Mouse (Mus musculus) liver, postnatal 0 days (tissue): ENCODE results near the gene Wdr38. TPM values are rescaled to one million over a fixed set of nuclear protein-coding genes. Genes with fewer than 3 reads are reported as not detected.
A peak's percentile ranks its signal among the peaks of the same experiment; 100 is the strongest.

Experiments
- ATAC-seq: fragments of 200-750 bp; cut with Nextera tagmentation; 2 replicates; pipeline ENCODE4 v1.8.0; 2017; ENCODE audit warnings: mild to moderate bottlenecking, moderate library complexity
- DNase-seq: peaks from one replicate; pipeline ENCODE4 v3.0.0-alpha.2; 2016
- H3K27ac ChIP-seq: fragments of 300-500 bp; sonication (generic); 2 replicates; pipeline ENCODE4 v1.5.1; 2014; ENCODE audit warnings: antibody characterized with exemption, moderate library complexity, mild to moderate bottlenecking, low read depth
- H3K27me3 ChIP-seq: fragments of 300-500 bp; sonication (generic); 2 replicates; pipeline ENCODE4 v1.6.1; 2014; ENCODE audit warnings: low read length, control low read depth, mixed read lengths; ENCODE audit not compliant: insufficient read depth
- H3K36me3 ChIP-seq: fragments of 300-500 bp; sonication (generic); replicated peaks from 2 replicates; pipeline ENCODE4 v1.6.1; 2014; ENCODE audit warnings: mild to moderate bottlenecking, control low read depth, low read length, moderate library complexity, mixed read lengths; ENCODE audit not compliant: insufficient read depth
- H3K4me1 ChIP-seq: fragments of 300-500 bp; sonication (generic); 2 replicates; pipeline ENCODE4 v1.6.1; 2014; ENCODE audit warnings: antibody characterized with exemption, mild to moderate bottlenecking, control low read depth; ENCODE audit not compliant: insufficient read depth
- H3K4me2 ChIP-seq: fragments of 300-500 bp; sonication (generic); 2 replicates; pipeline ENCODE4 v1.6.1; 2014; ENCODE audit warnings: low read depth, mild to moderate bottlenecking, low read length, moderate library complexity, mixed read lengths
- H3K4me3 ChIP-seq: fragments of 300-500 bp; sonication (generic); 2 replicates; pipeline ENCODE4 v1.5.1; 2014; ENCODE audit warnings: low read depth, low read length
- H3K9ac ChIP-seq: fragments of 300-500 bp; sonication (generic); replicated peaks from 2 replicates; pipeline ENCODE4 v1.6.1; 2014; ENCODE audit warnings: mild to moderate bottlenecking, moderate library complexity
- H3K9me3 ChIP-seq: fragments of 300-500 bp; sonication (generic); 2 replicates; pipeline ENCODE4 v1.6.1; 2016; ENCODE audit warnings: mild to moderate bottlenecking, control low read depth, low read length, mixed read lengths
- CTCF ChIP-seq: sonication (generic); IDR thresholded peaks from 2 replicates; pipeline ENCODE4 v1.5.1; 2016; ENCODE audit warnings: antibody characterized with exemption, low read depth
- EP300 ChIP-seq: IDR thresholded peaks from 2 replicates; pipeline ENCODE4 v1.6.1; 2016; ENCODE audit warnings: antibody characterized with exemption, low read depth, mild to moderate bottlenecking
- WGBS: fragments of 180-500 bp; shearing (Covaris S2); extraction: QIAGEN DNeasy Blood & Tissue Kit; methylation state at CpG from one replicate; pipeline ENCODE4 v1.1.7; 2014; ENCODE audit not compliant: insufficient replicate concordance; 5-methylcytosine and 5-hydroxymethylcytosine counted together
- polyA plus RNA-seq: library from polyadenylated mRNA; unstranded; fragments of >200 nt; fragmentation: Nextera tagmentation; extraction: Ambion mirVana; gene quantifications from 2 replicates; pipeline ENCODE4 v1.2.1, GENCODE M21; 2015

The Wdr38 gene
- polyA plus RNA-seq, 1 experiment from 2014 or later: 0.60 TPM

- Histone ChIP-seq H3K27me3 (no peaks in the 10 kb centered on the region), H3K9ac (no peak overlapping the region), H3K4me3 (no peak overlapping the region), H3K9me3 (no peaks in the 10 kb centered on the region; the same call in 1 of the 2 replicates), H3K4me2 (no peak overlapping the region), H3K4me1 (peaks cover 2% of the 10 kb centered on the region; the same call in 1 of the 2 replicates), H3K27ac (no peak overlapping the region), H3K36me3 (no peaks in the 10 kb centered on the region)
- ATAC-seq (peak; percentile 75), DNase-seq (no peak)
- no peak for TF ChIP-seq CTCF
- TF ChIP-seq EP300: peak; percentile 86
- WGBS: 65% methylated on average over 2 of the region's 2 CpGs
These were observed 8.3 kb upstream of the Wdr38 start for GRCm38 (mm10) chr2:38988929-38989328.

GRCm38 (mm10) chr2:38992004-38992403 lies 5.3 kb upstream of the Wdr38 start:
- WGBS: 45% methylated on average over 4 of the region's 4 CpGs
- H3K9me3 ChIP-seq: no peaks in the 10 kb centered on the region
- TF ChIP-seq CTCF (no peak), EP300 (no peak)
- no peak overlapping the region for H3K4me2 ChIP-seq
- H3K4me1 ChIP-seq: peaks cover 2% of the 10 kb centered on the region; the same call in 1 of the 2 replicates
- no peaks in the 10 kb centered on the region for H3K36me3 ChIP-seq
- no peak for ATAC-seq
- no peak overlapping the region for H3K4me3 ChIP-seq
- H3K27me3 ChIP-seq: no peaks in the 10 kb centered on the region
- no peak for DNase-seq
- no peak overlapping the region for H3K27ac ChIP-seq
- no peak overlapping the region for H3K9ac ChIP-seq

- Histone ChIP-seq H3K4me1 (peaks cover 2% of the 10 kb centered on the region; the same call in 1 of the 2 replicates), H3K4me2 (no peak overlapping the region), H3K27me3 (no peaks in the 10 kb centered on the region), H3K36me3 (no peaks in the 10 kb centered on the region), H3K9ac (no peak overlapping the region), H3K27ac (no peak overlapping the region), H3K9me3 (no peaks in the 10 kb centered on the region), H3K4me3 (no peak overlapping the region)
- no peak for ATAC-seq
- WGBS: 61% methylated on average over 4 of the region's 4 CpGs
- TF ChIP-seq CTCF (no peak), EP300 (no peak)
- DNase-seq: no peak
These were observed 4.8 kb upstream of the Wdr38 start for GRCm38 (mm10) chr2:38992452-38992851.

- H3K27me3 ChIP-seq: no peaks in the 10 kb centered on the region
- TF ChIP-seq EP300: no peak
- TF ChIP-seq CTCF: no peak
- no peak overlapping the region for H3K4me3 ChIP-seq
- H3K36me3 ChIP-seq: peaks cover 39% of the 10 kb centered on the region
- WGBS: 51% methylated on average over 4 of the region's 4 CpGs
- no peak for ATAC-seq
- H3K4me2 ChIP-seq: no peak overlapping the region
- peaks cover 32% of the 10 kb centered on the region for H3K4me1 ChIP-seq
- H3K27ac ChIP-seq: no peak overlapping the region
- H3K9me3 ChIP-seq: no peaks in the 10 kb centered on the region
- no peak overlapping the region for H3K9ac ChIP-seq
- DNase-seq: no peak
These were observed 2.1 kb downstream of the Wdr38 start for GRCm38 (mm10) chr2:38999381-38999780.

- ATAC-seq: no peak
- Histone ChIP-seq H3K36me3 (peaks cover 39% of the 10 kb centered on the region), H3K9me3 (no peaks in the 10 kb centered on the region), H3K27ac (no peak overlapping the region), H3K4me1 (peaks cover 34% of the 10 kb centered on the region), H3K4me3 (no peak overlapping the region), H3K9ac (no peak overlapping the region), H3K27me3 (no peaks in the 10 kb centered on the region), H3K4me2 (no peak overlapping the region)
- no peak for TF ChIP-seq CTCF
- no peak for TF ChIP-seq EP300
- peak; percentile 20 for DNase-seq
- WGBS: 64% methylated on average over 8 of the region's 8 CpGs
These were observed 2.8 kb downstream of the Wdr38 start for GRCm38 (mm10) chr2:38999910-39000586.

- H3K9me3 ChIP-seq: no peaks in the 10 kb centered on the region
- peaks cover 39% of the 10 kb centered on the region for H3K36me3 ChIP-seq
- H3K4me2 ChIP-seq: no peak overlapping the region
- H3K27ac ChIP-seq: no peak overlapping the region
- peaks cover 34% of the 10 kb centered on the region for H3K4me1 ChIP-seq
- H3K27me3 ChIP-seq: no peaks in the 10 kb centered on the region
- DNase-seq (no peak), ATAC-seq (no peak)
- no peak overlapping the region for H3K9ac ChIP-seq
- TF ChIP-seq EP300: no peak
- TF ChIP-seq CTCF: no peak
- H3K4me3 ChIP-seq: no peak overlapping the region
- WGBS: 75% methylated on average over 4 of the region's 4 CpGs
These were observed 3.3 kb downstream of the Wdr38 start for GRCm38 (mm10) chr2:39000587-39000919.

- no peak for ATAC-seq
- Histone ChIP-seq H3K9ac (no peak overlapping the region), H3K27ac (no peak overlapping the region), H3K4me2 (peak overlapping the region; percentile 92; the same call in 1 of the 2 replicates), H3K36me3 (peaks cover 39% of the 10 kb centered on the region), H3K27me3 (no peaks in the 10 kb centered on the region), H3K4me3 (no peak overlapping the region), H3K4me1 (peaks cover 44% of the 10 kb centered on the region), H3K9me3 (no peaks in the 10 kb centered on the region)
- no peak for DNase-seq
- WGBS: 56% methylated on average over 3 of the region's 3 CpGs
- TF ChIP-seq CTCF: no peak
- TF ChIP-seq EP300: no peak
These were observed 4.6 kb downstream of the Wdr38 start for GRCm38 (mm10) chr2:39001866-39002265.
